Mouse (Mus musculus): ENCODE data around the gene Hnrnph1. TPM values are rescaled to one million over a fixed set of nuclear protein-coding genes. Genes with fewer than 3 reads are reported as not detected.
A peak's percentile ranks its signal among the peaks of the same experiment; 100 is the strongest.

The Hnrnph1 gene
- 199 and 211 TPM in 2 replicates for polyA plus RNA-seq (2015; fragmentation: Nextera tagmentation; extraction: Ambion mirVana)

DNA sequence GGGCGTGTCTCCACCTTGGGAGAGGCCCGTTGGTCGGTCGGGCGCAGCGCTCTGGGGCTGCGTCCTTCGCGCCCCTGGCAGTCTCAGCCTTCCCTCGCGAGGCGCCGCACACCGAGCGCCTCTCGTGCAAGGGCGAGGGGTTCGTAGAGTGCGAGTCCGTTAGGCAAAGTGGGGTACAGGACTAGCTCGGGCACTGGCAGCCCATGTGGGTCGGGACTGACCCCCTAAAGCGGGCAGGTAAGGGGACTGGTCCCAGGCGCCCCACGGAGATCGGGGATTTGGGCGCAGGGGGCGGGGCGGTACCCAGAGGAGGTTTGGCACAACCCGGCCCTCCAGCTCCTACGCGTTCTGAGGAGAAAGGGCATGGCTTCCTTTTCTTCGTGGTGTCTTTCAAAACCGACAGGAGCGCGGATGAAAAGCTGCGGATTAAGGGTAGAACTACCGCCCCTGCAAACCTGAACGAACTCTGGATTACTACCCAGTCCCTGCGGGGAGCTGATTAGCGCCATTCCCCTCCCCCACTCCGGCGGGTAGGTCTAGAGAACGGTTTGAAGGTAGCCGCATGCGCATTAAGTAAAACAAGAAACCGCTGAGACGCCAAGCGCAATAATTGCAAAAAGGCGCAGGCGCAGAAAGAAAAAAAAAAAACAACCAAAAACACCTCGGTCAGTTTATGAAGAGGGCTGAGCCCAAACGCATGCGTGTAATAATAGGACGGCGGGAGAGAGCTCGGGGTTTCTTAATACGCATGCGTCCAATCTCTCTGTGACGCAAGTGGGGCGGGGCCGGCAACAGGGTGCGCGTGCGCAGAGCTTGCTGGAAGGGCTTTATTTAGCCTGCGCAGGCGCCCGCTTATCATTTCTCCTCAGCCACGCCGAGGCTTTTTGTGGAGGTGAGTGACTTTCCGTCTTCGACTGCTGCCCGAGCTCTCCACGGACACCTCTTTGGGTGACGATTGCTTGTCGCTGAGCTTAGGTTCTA is at the start of gene Hnrnph1:
Hnrnph1 (plus strand) TSS at position 80 of the 981 bp plus-strand sequence.

DNA sequence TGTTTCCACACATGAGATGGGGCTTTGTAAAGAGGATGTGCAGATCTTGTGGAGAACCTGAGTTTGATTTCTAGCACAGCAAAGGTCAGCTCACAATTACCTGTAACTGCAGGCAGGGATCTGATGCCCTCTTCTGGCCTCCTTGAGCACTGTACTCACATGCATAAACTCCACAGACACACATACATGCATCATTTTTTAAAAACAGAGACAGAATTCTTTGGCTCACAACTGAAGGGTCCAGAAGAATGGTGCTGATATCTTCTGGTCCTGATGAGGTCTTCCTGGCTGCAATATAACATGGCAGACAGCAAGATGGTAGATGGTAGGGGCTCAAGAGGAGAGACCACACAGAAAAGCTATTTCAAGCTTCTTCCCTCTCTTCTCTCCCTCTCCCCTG is 22.6 kb upstream of the Hnrnph1 start, which contains the start of gene Cby3:
Cby3 (plus strand) TSS at position 301 of the 400 bp plus-strand sequence.

DNA sequence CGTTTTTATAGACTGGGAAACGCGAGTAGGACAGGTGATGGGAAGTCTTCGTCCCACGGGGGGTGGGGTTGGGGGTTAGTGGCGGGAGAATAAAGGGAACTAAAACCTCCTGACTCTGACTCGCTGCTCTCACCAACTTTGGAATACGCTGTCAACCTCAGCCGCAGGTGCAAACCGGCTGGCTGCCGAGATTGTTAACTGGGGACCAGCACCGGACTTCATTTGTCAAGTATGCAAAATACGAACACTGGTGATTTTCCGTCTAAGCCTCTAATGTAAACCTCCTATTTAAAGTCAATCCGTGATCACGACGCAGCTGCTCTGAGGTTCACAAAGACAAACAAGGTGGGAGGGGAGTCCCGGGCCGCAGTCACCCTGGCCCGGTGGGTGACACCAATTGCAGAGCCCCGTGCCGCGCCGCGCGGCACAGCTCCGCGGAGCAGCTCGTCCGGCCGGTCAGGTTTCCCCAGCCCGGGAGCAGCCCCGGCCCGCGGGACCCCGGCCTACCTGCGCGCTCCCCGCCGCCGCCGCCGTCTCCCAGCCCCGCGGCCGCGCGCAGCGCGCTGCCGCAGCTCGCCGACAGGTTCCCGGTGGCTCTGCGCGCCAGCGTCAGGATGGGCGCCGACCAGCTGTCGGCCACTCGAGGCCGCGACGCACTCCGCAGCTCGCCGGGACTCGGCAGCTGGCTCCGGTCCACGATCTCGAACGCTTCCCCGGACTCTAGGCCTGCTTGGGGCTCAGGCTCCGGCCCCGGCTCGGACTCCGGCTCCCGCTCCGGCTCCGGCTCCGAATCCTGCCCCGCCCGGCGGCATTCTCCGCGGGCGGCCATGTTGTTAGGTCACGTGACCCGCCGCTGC is 53.7 kb downstream of the Hnrnph1 start, which contains the start of gene Rufy1:
Rufy1 (minus strand) TSS at position 849 of the 857 bp plus-strand sequence.

MicroRNAs within 50 kb of the gene (microRNA counts, 519-probe panel; counts per million panel counts)
- microRNA mmu-miR-804 = 3,883 counts per million, percentile 15 among the panel's probes with 10 or more counts

Other genes with a start within 250 kb of the Hnrnph1 start
- gene Tbc1d9b, start 245.6 kb upstream of the Hnrnph1 start, polyA plus RNA-seq (2015; fragmentation: Nextera tagmentation; extraction: Ambion mirVana) = 14.2 and 17.6 TPM in 2 replicates
- gene Mrnip, start 202.5 kb upstream of the Hnrnph1 start, polyA plus RNA-seq (2015; fragmentation: Nextera tagmentation; extraction: Ambion mirVana) = 12.2 and 12.7 TPM in 2 replicates
- gene Sqstm1, start 166.2 kb upstream of the Hnrnph1 start, polyA plus RNA-seq (2015; fragmentation: Nextera tagmentation; extraction: Ambion mirVana) = 142 and 167 TPM in 2 replicates
- 25.7 and 27.6 TPM in 2 replicates for gene Mgat4b, start 166.1 kb upstream of the Hnrnph1 start, polyA plus RNA-seq (2015; fragmentation: Nextera tagmentation; extraction: Ambion mirVana)
- 3.0 and 3.4 TPM in 2 replicates for gene Ltc4s, start 138.4 kb upstream of the Hnrnph1 start, polyA plus RNA-seq (2015; fragmentation: Nextera tagmentation; extraction: Ambion mirVana)
- gene Maml1, start 84.7 kb upstream of the Hnrnph1 start, polyA plus RNA-seq (2015; fragmentation: Nextera tagmentation; extraction: Ambion mirVana) = 3.1 and 3.9 TPM in 2 replicates
- gene Canx, start 51.3 kb upstream of the Hnrnph1 start, polyA plus RNA-seq (2015; fragmentation: Nextera tagmentation; extraction: Ambion mirVana) = 172 and 176 TPM in 2 replicates
- not detected in 2 replicates for gene Cby3, start 22.5 kb upstream of the Hnrnph1 start, polyA plus RNA-seq (2015; fragmentation: Nextera tagmentation; extraction: Ambion mirVana)
- 8.8 and 11.7 TPM in 2 replicates for gene Rufy1, start 54.1 kb downstream of the Hnrnph1 start, polyA plus RNA-seq (2015; fragmentation: Nextera tagmentation; extraction: Ambion mirVana)
- 11.5 and 15.3 TPM in 2 replicates for gene Adamts2, start 225.1 kb downstream of the Hnrnph1 start, polyA plus RNA-seq (2015; fragmentation: Nextera tagmentation; extraction: Ambion mirVana)